Mouse (Mus musculus): Measurements from ENCODE around the gene Dlgap1.

DNA sequence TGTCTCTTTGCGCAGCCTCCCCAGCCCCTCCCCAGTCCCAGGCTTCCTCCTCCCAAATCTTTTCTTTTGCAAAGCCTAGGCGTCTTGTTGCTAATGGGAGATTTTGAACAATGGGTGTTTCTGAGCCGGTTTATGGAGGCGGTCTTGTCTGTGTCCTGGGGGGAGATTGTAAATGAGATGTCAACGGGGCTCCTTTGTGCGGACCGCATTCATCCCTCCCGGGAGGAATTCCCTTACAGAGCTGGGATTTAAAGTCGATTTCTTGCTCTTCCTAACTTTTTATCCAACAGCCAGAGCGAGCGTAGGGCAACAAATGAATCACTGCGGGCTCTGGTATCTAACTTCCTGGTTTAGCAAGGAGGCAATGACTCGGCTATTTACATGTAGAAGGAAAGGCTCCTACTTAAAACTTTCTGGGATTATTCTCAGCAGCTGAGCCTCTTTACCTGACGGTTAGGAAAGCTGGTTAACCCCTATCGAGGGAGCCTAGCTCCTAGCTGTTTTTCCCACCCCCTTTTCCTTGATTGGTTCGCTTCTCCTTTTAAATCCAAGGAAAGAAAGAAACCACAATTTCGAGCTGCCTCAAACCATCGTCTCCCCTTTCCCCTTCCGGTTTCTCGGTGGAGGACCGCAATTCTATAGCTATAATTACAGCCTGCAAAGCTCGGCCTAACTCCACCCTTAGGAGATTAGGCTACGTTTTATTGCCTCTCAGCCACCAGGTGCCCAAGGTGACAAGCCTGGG, 779.0 kb downstream of the Dlgap1 start:
- no peak for TF ChIP-seq POLR2A (IDR thresholded peaks at IDR 0.05; ENCODE audit: low read depth, low read length)
- no peak for TF ChIP-seq CTCF (IDR thresholded peaks at IDR 0.05; ENCODE audit: extremely low read depth, insufficient read depth, insufficient read length, insufficient replicate concordance)

Measured in spleen, adult 2 months (tissue).